Mouse (Mus musculus): ENCODE measurements around the gene Fam133b. TPM values are rescaled to one million over a fixed set of nuclear protein-coding genes. Genes with fewer than 3 reads are reported as not detected.

Fam133b gene
- polyA plus RNA-seq (2012; ENCODE audit: insufficient read depth, low replicate concordance) = 3.6 and 13.4 TPM in 2 replicates

GRCm38 (mm10) chr5:3543629-3544479, at the start of gene Fam133b:
Gene Fam133b (plus strand): TSS chr5:3543833.
- no peaks in the 10 kb centered on the region for H3K9me3 ChIP-seq
- H3K4me3 ChIP-seq (replicated peaks) = peak within 1 kb of the TSS; percentile 95
- no peaks in the 10 kb centered on the region for H3K27me3 ChIP-seq (replicated peaks)
- H3K36me3 ChIP-seq (replicated peaks; ENCODE audit: low read length) = peaks cover 21% of the 10 kb centered on the region
- no peak for TF ChIP-seq FLI1 (IDR thresholded peaks at IDR 0.05; ENCODE audit: low read length)
- no peak for TF ChIP-seq GATA1 (IDR thresholded peaks at IDR 0.05; ENCODE audit: borderline replicate concordance, low read length)
- peaks cover 72% of the 10 kb centered on the region for H3K4me1 ChIP-seq

GRCm38 (mm10) chr5:3493968-3494367, 49.7 kb upstream of the Fam133b start:
- Histone ChIP-seq H3K27me3 (replicated peaks) (no peaks in the 10 kb centered on the region), H3K4me3 (replicated peaks) (peak overlapping the region; percentile 73), H3K4me1 (peaks cover 96% of the 10 kb centered on the region), H3K36me3 (replicated peaks; ENCODE audit: low read length) (peaks cover 33% of the 10 kb centered on the region), H3K9me3 (no peaks in the 10 kb centered on the region)
- TF ChIP-seq FLI1 (IDR thresholded peaks at IDR 0.05; ENCODE audit: low read length) (no peak), GATA1 (IDR thresholded peaks at IDR 0.05; ENCODE audit: borderline replicate concordance, low read length) (no peak)

DNA sequence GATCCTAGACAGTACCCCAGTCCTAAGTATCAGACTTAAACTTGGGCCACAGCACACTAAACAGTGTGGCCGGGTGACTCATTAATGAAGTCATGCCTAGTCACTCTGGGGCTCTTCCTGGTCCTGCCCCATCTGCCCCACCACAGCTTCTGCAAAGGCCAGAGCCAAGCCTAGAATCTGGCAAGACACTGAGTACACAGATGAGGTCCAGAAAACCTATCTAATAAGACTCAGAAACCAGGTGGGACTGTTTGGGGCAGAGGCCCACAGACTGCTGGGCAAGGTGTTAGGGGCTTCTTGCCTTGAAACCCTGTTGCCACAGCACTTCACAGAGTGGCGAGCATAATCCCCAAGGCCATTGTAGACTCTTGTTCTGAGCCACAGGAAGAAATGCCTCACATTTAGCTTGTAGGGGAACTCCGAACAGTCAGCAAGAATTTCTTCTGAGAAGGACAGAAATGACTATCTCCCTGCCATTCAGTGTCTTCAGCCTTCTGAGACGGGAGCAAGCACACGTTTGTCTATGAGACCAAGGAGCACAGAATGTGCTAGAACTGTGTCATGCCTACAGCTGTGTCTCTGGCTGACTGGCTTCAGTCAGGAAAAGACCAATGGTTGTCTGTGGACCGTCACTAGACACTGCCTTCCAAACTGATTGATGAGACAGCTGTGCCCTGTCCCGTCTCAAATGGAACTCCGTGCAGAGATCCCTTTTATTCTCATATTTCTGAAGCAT, 49.0 kb upstream of the Fam133b start:
- Histone ChIP-seq H3K4me3 (replicated peaks) (peak overlapping the region; percentile 73), H3K36me3 (replicated peaks; ENCODE audit: low read length) (peaks cover 28% of the 10 kb centered on the region), H3K9me3 (no peaks in the 10 kb centered on the region), H3K27me3 (replicated peaks) (no peaks in the 10 kb centered on the region), H3K4me1 (peaks cover 96% of the 10 kb centered on the region)
- TF ChIP-seq FLI1 (IDR thresholded peaks at IDR 0.05; ENCODE audit: low read length) (no peak), GATA1 (IDR thresholded peaks at IDR 0.05; ENCODE audit: borderline replicate concordance, low read length) (no peak)

DNA sequence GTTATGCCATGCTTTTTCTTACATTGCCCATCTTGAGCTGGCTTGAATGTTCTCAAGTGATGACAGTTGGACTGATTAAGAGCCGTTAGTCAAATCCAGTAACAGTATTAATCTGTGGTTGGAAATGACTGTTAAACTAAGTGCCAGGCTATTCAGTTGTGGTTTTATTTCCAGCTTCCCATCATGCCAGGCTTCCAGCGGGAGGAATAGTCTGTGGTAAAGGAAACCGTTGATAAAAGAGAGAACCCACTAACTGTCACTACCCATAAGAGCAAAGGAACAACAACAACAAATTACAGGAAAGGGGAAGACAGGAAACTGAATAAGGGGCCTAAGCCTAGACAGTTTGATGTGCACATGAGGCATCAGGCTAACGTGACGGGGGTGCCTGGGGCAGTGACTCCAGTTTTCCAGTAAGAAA, 46.1 kb upstream of the Fam133b start:
- peaks cover 99% of the 10 kb centered on the region for H3K4me1 ChIP-seq
- H3K27me3 ChIP-seq (replicated peaks) = no peaks in the 10 kb centered on the region
- peaks cover 19% of the 10 kb centered on the region for H3K36me3 ChIP-seq (replicated peaks; ENCODE audit: low read length)
- H3K9me3 ChIP-seq = no peaks in the 10 kb centered on the region
- peak overlapping the region; percentile 82 for H3K4me3 ChIP-seq (replicated peaks)
- no peak for TF ChIP-seq FLI1 (IDR thresholded peaks at IDR 0.05; ENCODE audit: low read length)
- TF ChIP-seq GATA1 (IDR thresholded peaks at IDR 0.05; ENCODE audit: borderline replicate concordance, low read length) = no peak

DNA sequence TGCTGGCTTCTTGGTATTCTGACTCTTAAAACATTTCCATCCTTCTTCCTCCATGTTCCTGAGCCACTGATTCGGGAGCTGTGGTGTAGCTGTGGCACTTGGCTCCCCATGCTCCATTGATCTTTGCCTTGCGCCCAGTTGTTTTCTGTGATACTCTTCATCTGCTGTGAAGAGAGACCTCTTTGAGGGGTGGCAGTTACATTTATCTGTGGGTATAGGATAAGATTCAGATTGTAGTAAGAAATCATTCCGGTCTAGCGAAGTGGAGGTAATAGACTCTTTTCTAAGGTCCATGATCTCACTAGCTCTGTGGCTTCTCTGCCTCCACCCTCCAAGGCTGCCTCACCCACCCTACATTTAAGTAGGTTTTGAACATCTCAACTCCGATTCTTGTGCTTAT, 43.3 kb upstream of the Fam133b start:
- H3K4me1 ChIP-seq = peaks cover 99% of the 10 kb centered on the region
- no peak for TF ChIP-seq FLI1 (IDR thresholded peaks at IDR 0.05; ENCODE audit: low read length)
- TF ChIP-seq GATA1 (IDR thresholded peaks at IDR 0.05; ENCODE audit: borderline replicate concordance, low read length) = no peak
- no peaks in the 10 kb centered on the region for H3K9me3 ChIP-seq
- peak overlapping the region; percentile 28 for H3K4me3 ChIP-seq (replicated peaks)
- H3K36me3 ChIP-seq (replicated peaks; ENCODE audit: low read length) = peaks cover 7% of the 10 kb centered on the region
- no peaks in the 10 kb centered on the region for H3K27me3 ChIP-seq (replicated peaks)

DNA sequence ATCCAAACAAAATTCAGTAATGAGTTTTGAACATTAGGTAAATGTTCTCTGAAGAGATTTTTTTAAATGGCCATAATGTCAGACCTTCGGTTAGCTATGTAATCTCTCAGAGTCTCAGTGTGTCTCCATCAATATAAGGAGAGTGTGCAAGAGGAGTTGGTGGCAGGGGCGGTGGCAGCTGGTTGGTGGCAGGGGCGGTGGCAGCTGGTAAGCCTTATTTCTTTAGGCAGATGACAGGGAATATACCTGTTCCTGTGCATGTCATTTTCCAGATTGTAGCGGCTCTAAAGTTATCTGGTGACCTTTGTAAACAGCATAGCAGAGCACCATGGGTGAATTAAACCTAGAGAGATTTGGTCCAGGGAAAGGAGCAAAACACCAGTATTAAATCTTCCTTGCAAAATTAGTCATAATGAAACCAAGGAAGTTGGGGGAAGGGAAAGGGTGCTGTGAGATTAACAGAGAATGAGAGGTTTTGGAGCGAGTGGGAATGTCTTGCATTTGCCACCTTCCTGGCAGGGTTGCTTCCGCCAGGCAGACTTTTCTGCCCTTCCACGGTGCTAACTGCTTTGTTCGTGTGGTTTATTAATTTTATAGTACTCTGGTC, 42.6 kb upstream of the Fam133b start:
- peaks cover 7% of the 10 kb centered on the region for H3K36me3 ChIP-seq (replicated peaks; ENCODE audit: low read length)
- H3K9me3 ChIP-seq = no peaks in the 10 kb centered on the region
- TF ChIP-seq GATA1 (IDR thresholded peaks at IDR 0.05; ENCODE audit: borderline replicate concordance, low read length) = no peak
- TF ChIP-seq FLI1 (IDR thresholded peaks at IDR 0.05; ENCODE audit: low read length) = no peak
- H3K4me3 ChIP-seq (replicated peaks) = peak overlapping the region; percentile 87
- H3K27me3 ChIP-seq (replicated peaks) = no peaks in the 10 kb centered on the region
- peaks cover 100% of the 10 kb centered on the region for H3K4me1 ChIP-seq

DNA sequence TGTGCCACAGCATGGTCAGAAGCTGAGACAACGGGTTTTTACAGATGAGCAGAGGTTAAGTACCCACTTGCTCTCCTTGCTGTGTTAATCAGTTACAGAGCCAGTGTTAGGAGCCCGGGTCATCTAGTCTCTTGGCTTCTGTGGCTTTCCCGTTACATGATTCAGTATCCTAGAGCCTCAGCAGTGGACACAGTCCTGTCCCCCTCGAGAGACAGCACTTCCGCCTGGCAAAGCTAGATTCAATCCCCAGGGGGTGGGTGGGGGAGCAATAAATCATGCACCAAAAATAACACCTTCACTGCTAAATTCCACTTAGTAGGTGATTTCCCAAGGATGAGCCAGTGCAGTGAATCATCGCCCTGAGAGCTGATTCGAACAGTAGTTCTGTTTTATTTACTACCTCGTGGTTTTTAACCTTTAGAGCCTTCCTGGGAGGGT, 42.0 kb upstream of the Fam133b start:
- H3K4me1 ChIP-seq = peaks cover 99% of the 10 kb centered on the region

DNA sequence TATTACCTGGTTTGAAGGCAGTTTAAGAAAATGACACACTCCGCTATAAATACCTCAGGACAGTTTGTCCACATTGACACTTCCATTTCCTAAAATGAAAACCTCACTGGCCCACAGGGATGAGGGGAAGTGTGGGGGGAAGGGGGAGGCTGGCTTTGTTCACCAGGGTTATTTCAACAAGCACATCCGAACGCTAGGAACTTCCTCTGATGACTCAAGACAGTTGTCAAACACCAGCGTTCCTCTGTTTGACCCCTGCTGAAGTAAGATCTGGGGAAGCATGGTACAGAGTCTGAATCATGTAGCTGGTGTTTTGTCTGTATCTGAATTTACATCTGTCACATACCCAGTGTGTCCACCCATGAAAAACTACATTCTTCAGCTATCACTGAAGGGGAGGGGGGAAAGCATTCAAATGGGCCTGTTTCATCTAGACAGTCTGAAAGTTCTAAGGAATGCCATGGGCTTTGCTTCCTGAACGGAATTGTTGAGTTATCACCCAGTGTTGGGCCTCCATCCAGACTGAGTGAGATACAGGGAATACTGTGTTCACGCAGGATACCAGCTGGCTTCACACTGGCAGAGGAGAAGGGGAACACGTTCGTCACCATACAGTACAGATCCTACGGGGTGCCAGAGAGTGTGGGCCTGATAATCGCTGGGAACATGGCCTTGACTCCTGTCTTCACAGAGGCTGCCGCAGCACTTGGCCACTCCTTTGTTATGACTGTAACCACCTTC, 40.9 kb upstream of the Fam133b start:
- Histone ChIP-seq H3K4me1 (peaks cover 99% of the 10 kb centered on the region), H3K27me3 (replicated peaks) (no peaks in the 10 kb centered on the region), H3K4me3 (replicated peaks) (peak overlapping the region; percentile 87), H3K36me3 (replicated peaks; ENCODE audit: low read length) (peaks cover 16% of the 10 kb centered on the region), H3K9me3 (no peaks in the 10 kb centered on the region)
- TF ChIP-seq FLI1 (IDR thresholded peaks at IDR 0.05; ENCODE audit: low read length) (no peak), GATA1 (IDR thresholded peaks at IDR 0.05; ENCODE audit: borderline replicate concordance, low read length) (no peak)

More for the DNA sequence above, 42.0 kb upstream of the Fam133b start:
- Histone ChIP-seq H3K36me3 (replicated peaks; ENCODE audit: low read length) (peaks cover 9% of the 10 kb centered on the region), H3K27me3 (replicated peaks) (no peaks in the 10 kb centered on the region), H3K4me3 (replicated peaks) (peak overlapping the region; percentile 87), H3K9me3 (no peaks in the 10 kb centered on the region)
- TF ChIP-seq GATA1 (IDR thresholded peaks at IDR 0.05; ENCODE audit: borderline replicate concordance, low read length) (no peak), FLI1 (IDR thresholded peaks at IDR 0.05; ENCODE audit: low read length) (no peak)

- Histone ChIP-seq H3K36me3 (replicated peaks; ENCODE audit: low read length) (peaks cover 16% of the 10 kb centered on the region), H3K4me3 (replicated peaks) (peak overlapping the region; percentile 87), H3K4me1 (peaks cover 95% of the 10 kb centered on the region), H3K9me3 (no peaks in the 10 kb centered on the region), H3K27me3 (replicated peaks) (no peaks in the 10 kb centered on the region)
- TF ChIP-seq FLI1 (IDR thresholded peaks at IDR 0.05; ENCODE audit: low read length) (no peak), GATA1 (IDR thresholded peaks at IDR 0.05; ENCODE audit: borderline replicate concordance, low read length) (no peak)
Observed at GRCm38 (mm10) chr5:3503373-3503772, 40.3 kb upstream of the Fam133b start.
